Mouse (Mus musculus) megakaryocyte, embryonic 14.5 days (primary cell): ENCODE results near the gene Dbndd2.

Experiments
- FLI1 ChIP-seq: IDR thresholded peaks from 2 replicates; pipeline ENCODE4 v1.6.1; 2012; ENCODE audit warnings: low read length, inconsistent platforms, mixed read lengths
- GATA1 ChIP-seq: IDR thresholded peaks from 3 replicates; pipeline ENCODE4 v1.6.1; 2012; ENCODE audit warnings: mixed read lengths, low read length, inconsistent platforms, borderline replicate concordance

- no peak for TF ChIP-seq GATA1
- no peak for TF ChIP-seq FLI1
Observed at GRCm38 (mm10) chr2:164444701-164445100, 41.2 kb upstream of the Dbndd2 start.
